Mouse (Mus musculus) midbrain, embryonic 15.5 days (tissue): ENCODE data around the gene Dnajb8. TPM values are rescaled to one million over a fixed set of nuclear protein-coding genes. Genes with fewer than 3 reads are reported as not detected.

ENCODE experiments used
- ATAC-seq: fragments of 200-750 bp; cut with Nextera tagmentation; replicated peaks from 2 replicates; pipeline ENCODE4 v1.8.0; 2017; ENCODE audit warnings: moderate TSS enrichment
- H3K27ac ChIP-seq: fragments of 300-500 bp; sonication (generic); 2 replicates; pipeline ENCODE4 v1.5.1; 2015; ENCODE audit warnings: mild to moderate bottlenecking, inconsistent platforms
- H3K27me3 ChIP-seq: fragments of 300-500 bp; sonication (generic); replicated peaks from 2 replicates; pipeline ENCODE4 v1.6.1; 2015; ENCODE audit warnings: inconsistent platforms
- H3K36me3 ChIP-seq: fragments of 300-500 bp; sonication (generic); replicated peaks from 2 replicates; pipeline ENCODE4 v1.6.1; 2015; ENCODE audit warnings: inconsistent platforms
- H3K4me1 ChIP-seq: fragments of 300-500 bp; sonication (generic); 2 replicates; pipeline ENCODE4 v1.6.1; 2015; ENCODE audit warnings: inconsistent platforms
- H3K4me2 ChIP-seq: fragments of 300-500 bp; sonication (generic); 2 replicates; pipeline ENCODE4 v1.6.1; 2015; ENCODE audit warnings: inconsistent platforms, mild to moderate bottlenecking, moderate library complexity
- H3K4me3 ChIP-seq: fragments of 300-500 bp; sonication (generic); 2 replicates; pipeline ENCODE4 v1.5.1; 2015; ENCODE audit warnings: mild to moderate bottlenecking, inconsistent platforms
- H3K9ac ChIP-seq: fragments of 300-500 bp; sonication (generic); 2 replicates; pipeline ENCODE4 v1.6.1; 2015; ENCODE audit warnings: mild to moderate bottlenecking, inconsistent platforms
- H3K9me3 ChIP-seq: fragments of 300-500 bp; sonication (generic); 2 replicates; pipeline ENCODE4 v1.6.1; 2016; ENCODE audit warnings: inconsistent platforms
- WGBS: fragments of 180-500 bp; shearing (Covaris S2); methylation state at CpG from one replicate; pipeline ENCODE4 v1.1.7; 2015; ENCODE audit warnings: mixed read lengths; 5-methylcytosine and 5-hydroxymethylcytosine counted together
- polyA plus RNA-seq: library from polyadenylated mRNA; unstranded; fragments of >200 nt; fragmentation: Nextera tagmentation; extraction: Ambion mirVana; gene quantifications from 2 replicates; pipeline ENCODE4 v1.2.1, GENCODE M21; 2015

The Dnajb8 gene
- polyA plus RNA-seq, 1 experiment from 2014 or later = not detected

- Histone ChIP-seq H3K4me1 (no peaks in the 10 kb centered on the region), H3K9me3 (no peaks in the 10 kb centered on the region), H3K4me2 (no peak overlapping the region), H3K4me3 (no peak overlapping the region), H3K27ac (no peak overlapping the region), H3K27me3 (no peaks in the 10 kb centered on the region), H3K36me3 (no peaks in the 10 kb centered on the region), H3K9ac (no peak overlapping the region)
- WGBS = 40% methylated on average over 6 of the region's 6 CpGs
- ATAC-seq = no peak
Observed at GRCm38 (mm10) chr6:88215797-88216196, 6.3 kb upstream of the Dnajb8 start.

GRCm38 (mm10) chr6:88216199-88216598 lies 5.9 kb upstream of the Dnajb8 start:
- no peak overlapping the region for H3K9ac ChIP-seq
- no peaks in the 10 kb centered on the region for H3K36me3 ChIP-seq
- no peaks in the 10 kb centered on the region for H3K4me1 ChIP-seq
- no peak overlapping the region for H3K4me3 ChIP-seq
- no peak for ATAC-seq
- no peak overlapping the region for H3K27ac ChIP-seq
- 83% methylated on average over 4 of the region's 4 CpGs for WGBS
- H3K4me2 ChIP-seq = no peak overlapping the region
- H3K9me3 ChIP-seq = no peaks in the 10 kb centered on the region
- no peaks in the 10 kb centered on the region for H3K27me3 ChIP-seq

- Histone ChIP-seq H3K4me2 (no peak overlapping the region), H3K4me1 (no peaks in the 10 kb centered on the region), H3K27ac (no peak overlapping the region), H3K4me3 (no peak overlapping the region), H3K9me3 (no peaks in the 10 kb centered on the region), H3K9ac (no peak overlapping the region), H3K27me3 (no peaks in the 10 kb centered on the region), H3K36me3 (no peaks in the 10 kb centered on the region)
- ATAC-seq = no peak
- 15% methylated on average over 4 of the region's 4 CpGs for WGBS
Observed at GRCm38 (mm10) chr6:88219094-88219493, 3.0 kb upstream of the Dnajb8 start.

DNA sequence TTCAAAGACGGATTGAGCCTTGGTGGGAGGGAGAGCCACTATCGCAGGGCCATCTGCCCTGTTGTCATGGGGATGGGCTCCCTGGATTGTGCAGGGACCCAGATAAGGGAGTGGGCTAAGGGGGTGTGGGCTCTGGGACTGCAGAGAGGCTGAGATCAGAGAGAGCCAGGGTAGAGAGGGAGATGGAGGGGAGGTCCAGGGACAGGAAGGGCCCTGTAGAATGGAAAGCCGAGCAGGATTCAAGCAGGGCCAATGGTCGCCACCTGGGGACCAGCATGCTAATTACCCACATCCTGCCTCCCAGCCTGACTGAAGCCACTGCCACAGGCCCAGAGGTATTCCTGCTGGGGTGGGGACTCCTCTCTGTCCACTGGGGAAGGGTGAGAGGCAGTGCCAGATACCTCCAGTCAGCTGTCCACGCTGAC lies 4.5 kb downstream of the Dnajb8 start:
- Histone ChIP-seq H3K4me3 (no peak overlapping the region), H3K27ac (no peak overlapping the region), H3K36me3 (no peaks in the 10 kb centered on the region), H3K9me3 (no peaks in the 10 kb centered on the region), H3K4me1 (no peaks in the 10 kb centered on the region), H3K4me2 (no peak overlapping the region), H3K27me3 (no peaks in the 10 kb centered on the region), H3K9ac (no peak overlapping the region)
- 0 out of 2 replicates have a peak, but pooled peaks have one; percentile 39 for ATAC-seq
- WGBS = 11% methylated on average over 5 of the region's 5 CpGs

DNA sequence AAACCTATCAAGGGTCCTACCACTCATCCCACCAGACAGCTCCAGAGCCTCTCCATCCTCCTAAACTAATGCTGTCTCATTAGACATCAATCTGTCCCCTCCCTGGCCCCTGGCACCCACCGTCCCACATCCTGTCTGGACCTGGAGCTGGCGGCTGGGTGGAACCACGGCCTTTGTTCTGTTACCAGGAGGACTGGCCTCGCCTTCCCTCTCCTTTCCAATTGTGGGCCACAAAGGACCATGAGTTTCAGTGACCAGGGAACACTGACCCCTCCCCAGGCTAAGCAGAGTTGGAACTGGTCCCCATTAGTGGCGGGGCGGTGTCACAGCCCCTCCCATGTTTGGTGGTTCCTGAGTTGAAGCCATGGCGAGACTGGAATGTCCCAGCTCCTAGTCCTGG lies 5.5 kb downstream of the Dnajb8 start:
- WGBS = 65% methylated on average over 7 of the region's 7 CpGs
- Histone ChIP-seq H3K36me3 (no peaks in the 10 kb centered on the region), H3K9ac (no peak overlapping the region), H3K4me2 (no peak overlapping the region), H3K4me3 (no peak overlapping the region), H3K4me1 (no peaks in the 10 kb centered on the region), H3K27ac (no peak overlapping the region), H3K27me3 (no peaks in the 10 kb centered on the region), H3K9me3 (no peaks in the 10 kb centered on the region)
- no peak for ATAC-seq

- no peak for ATAC-seq
- H3K36me3 ChIP-seq = no peaks in the 10 kb centered on the region
- WGBS = 83% methylated on average over 12 of the region's 12 CpGs
- no peaks in the 10 kb centered on the region for H3K4me1 ChIP-seq
- no peak overlapping the region for H3K4me2 ChIP-seq
- H3K9me3 ChIP-seq = no peaks in the 10 kb centered on the region
- no peak overlapping the region for H3K27ac ChIP-seq
- no peaks in the 10 kb centered on the region for H3K27me3 ChIP-seq
- H3K4me3 ChIP-seq = no peak overlapping the region
- no peak overlapping the region for H3K9ac ChIP-seq
Observed at GRCm38 (mm10) chr6:88229221-88229620, 7.2 kb downstream of the Dnajb8 start.

GRCm38 (mm10) chr6:88231821-88232220 lies 9.8 kb downstream of the Dnajb8 start:
- H3K27me3 ChIP-seq = no peaks in the 10 kb centered on the region
- H3K9me3 ChIP-seq = no peaks in the 10 kb centered on the region
- H3K4me2 ChIP-seq = no peak overlapping the region
- 83% methylated on average over 7 of the region's 7 CpGs for whole genome bisulfite sequencing
- no peak overlapping the region for H3K4me3 ChIP-seq
- ATAC-seq = no peak
- no peak overlapping the region for H3K9ac ChIP-seq
- no peaks in the 10 kb centered on the region for H3K36me3 ChIP-seq
- peaks cover 7% of the 10 kb centered on the region for H3K4me1 ChIP-seq
- H3K27ac ChIP-seq = no peak overlapping the region

GRCm38 (mm10) chr6:88232221-88232620 lies 10.2 kb downstream of the Dnajb8 start:
- no peak for ATAC-seq
- no peak overlapping the region for H3K27ac ChIP-seq
- peaks cover 7% of the 10 kb centered on the region for H3K4me1 ChIP-seq
- no peaks in the 10 kb centered on the region for H3K9me3 ChIP-seq
- no peaks in the 10 kb centered on the region for H3K36me3 ChIP-seq
- H3K27me3 ChIP-seq = 0 out of 2 replicates have a peak, but pooled peaks cover 2% of the 10 kb centered on the region
- WGBS = 52% methylated on average over 6 of the region's 6 CpGs
- no peak overlapping the region for H3K4me2 ChIP-seq
- H3K4me3 ChIP-seq = no peak overlapping the region
- no peak overlapping the region for H3K9ac ChIP-seq

DNA sequence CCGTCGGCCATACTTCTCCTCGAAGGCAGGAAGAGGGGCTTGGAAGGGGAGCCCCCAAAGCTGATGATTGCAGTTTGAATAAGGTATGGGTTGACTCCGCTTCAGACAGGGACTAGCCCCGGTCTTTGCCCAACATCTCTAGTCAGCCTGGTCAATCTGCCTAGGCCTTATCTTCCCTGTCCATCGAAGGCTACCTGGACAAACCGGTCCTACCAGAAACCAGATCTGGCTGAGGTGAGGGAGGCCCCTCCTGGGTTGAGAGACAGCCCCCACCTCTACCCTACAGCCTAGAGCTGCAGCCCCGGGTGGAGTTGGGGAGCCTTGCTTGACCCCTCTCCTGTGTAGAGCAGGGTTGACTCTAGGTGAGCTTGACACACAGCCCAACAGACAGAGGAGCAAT lies 11.9 kb downstream of the Dnajb8 start:
- WGBS = 80% methylated on average over 8 of the region's 8 CpGs
- Histone ChIP-seq H3K27me3 (0 out of 2 replicates have a peak, but pooled peaks cover 3% of the 10 kb centered on the region), H3K4me1 (peaks cover 7% of the 10 kb centered on the region), H3K36me3 (no peaks in the 10 kb centered on the region), H3K9me3 (no peaks in the 10 kb centered on the region), H3K27ac (no peak overlapping the region), H3K4me3 (no peak overlapping the region), H3K9ac (no peak overlapping the region), H3K4me2 (no peak overlapping the region)
- no peak for ATAC-seq

- peaks cover 7% of the 10 kb centered on the region for H3K4me1 ChIP-seq
- 20% methylated on average over 8 of the region's 8 CpGs for WGBS
- ATAC-seq = no peak
- no peaks in the 10 kb centered on the region for H3K9me3 ChIP-seq
- no peak overlapping the region for H3K27ac ChIP-seq
- H3K9ac ChIP-seq = no peak overlapping the region
- no peaks in the 10 kb centered on the region for H3K36me3 ChIP-seq
- H3K4me3 ChIP-seq = no peak overlapping the region
- no peak overlapping the region for H3K4me2 ChIP-seq
- H3K27me3 ChIP-seq = 0 out of 2 replicates have a peak, but pooled peaks cover 3% of the 10 kb centered on the region
Observed at GRCm38 (mm10) chr6:88235461-88235860, 13.4 kb downstream of the Dnajb8 start.

DNA sequence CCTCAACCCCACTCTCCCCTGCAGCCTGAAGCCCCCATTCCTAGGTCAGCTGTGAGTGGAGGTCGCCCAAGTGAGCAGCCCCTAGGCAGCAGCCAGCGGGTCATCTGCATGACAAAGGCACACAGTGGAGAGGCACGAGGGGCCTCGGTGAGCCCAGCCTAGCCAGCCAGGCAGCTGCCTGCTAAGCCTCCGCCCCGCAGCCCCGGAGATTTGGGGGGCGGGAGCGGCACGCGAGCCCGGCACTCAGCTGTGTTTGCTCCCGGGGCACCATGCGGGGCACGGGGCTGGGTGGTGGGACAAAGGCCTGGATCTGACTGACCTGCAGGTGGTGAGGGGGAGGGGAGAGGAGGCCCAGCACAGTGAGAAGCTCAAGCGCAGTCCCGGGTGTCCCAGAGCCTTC lies 13.9 kb downstream of the Dnajb8 start:
- Histone ChIP-seq H3K27me3 (0 out of 2 replicates have a peak, but pooled peaks cover 3% of the 10 kb centered on the region), H3K4me3 (no peak overlapping the region), H3K9me3 (no peaks in the 10 kb centered on the region), H3K9ac (no peak overlapping the region), H3K27ac (no peak overlapping the region), H3K36me3 (no peaks in the 10 kb centered on the region), H3K4me1 (peaks cover 7% of the 10 kb centered on the region), H3K4me2 (peak overlapping the region; percentile 40)
- ATAC-seq = peak; percentile 65
- 0% methylated on average over 17 of the region's 17 CpGs for WGBS

DNA sequence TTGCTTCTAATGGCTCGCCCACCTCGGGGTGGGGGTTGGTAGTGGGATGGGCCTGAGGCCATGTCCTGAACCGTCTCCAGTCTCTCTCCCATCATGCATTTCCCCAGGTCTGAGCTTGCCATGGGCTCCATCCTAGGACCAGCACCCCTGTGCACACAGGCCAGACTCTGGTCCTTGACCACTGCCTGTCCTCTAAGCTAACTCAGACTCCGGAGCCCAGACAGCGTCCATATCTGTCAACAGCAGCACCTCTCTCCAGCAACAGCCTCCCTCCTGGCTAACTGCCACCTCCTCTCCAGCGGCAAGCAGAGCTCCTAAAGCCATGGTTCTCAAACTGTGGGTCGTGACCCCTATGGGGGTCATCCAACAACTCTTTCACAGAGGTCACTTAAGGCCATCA lies 14.4 kb downstream of the Dnajb8 start:
- Histone ChIP-seq H3K9me3 (no peaks in the 10 kb centered on the region), H3K4me2 (0 out of 2 replicates have a peak overlapping the region, but pooled peaks have one; percentile 40), H3K9ac (no peak overlapping the region), H3K27ac (no peak overlapping the region), H3K4me1 (peaks cover 7% of the 10 kb centered on the region), H3K27me3 (0 out of 2 replicates have a peak, but pooled peaks cover 3% of the 10 kb centered on the region), H3K4me3 (no peak overlapping the region), H3K36me3 (no peaks in the 10 kb centered on the region)
- no peak for ATAC-seq
- WGBS = 14% methylated on average over 7 of the region's 7 CpGs

GRCm38 (mm10) chr6:88242604-88243003 lies 20.5 kb downstream of the Dnajb8 start:
- Histone ChIP-seq H3K27me3 (no peaks in the 10 kb centered on the region), H3K4me1 (0 out of 2 replicates have a peak, but pooled peaks cover 6% of the 10 kb centered on the region), H3K36me3 (no peaks in the 10 kb centered on the region), H3K4me2 (no peak overlapping the region), H3K4me3 (no peak overlapping the region), H3K9ac (no peak overlapping the region), H3K27ac (no peak overlapping the region), H3K9me3 (no peaks in the 10 kb centered on the region)
- peak; percentile 55; the same call in 1 of the 2 replicates for ATAC-seq
- 5% methylated on average over 15 of the region's 15 CpGs for WGBS
